Mouse (Mus musculus) heart, adult 8-10 months (tissue): ENCODE measurements around the gene Olfr1234. TPM values are rescaled to one million over a fixed set of nuclear protein-coding genes. Genes with fewer than 3 reads are reported as not detected.

ENCODE experiments used
- DNase-seq: peaks from one replicate; pipeline ENCODE4 v3.0.0; 2022; ENCODE audit warnings: low spot score
- total RNA-seq, 4 experiments: library from RNA; stranded (reverse); gene quantifications; 2 replicates each; pipeline ENCODE4 v1.2.4; 2022

The Olfr1234 gene
- not detected for total RNA-seq

DNA sequence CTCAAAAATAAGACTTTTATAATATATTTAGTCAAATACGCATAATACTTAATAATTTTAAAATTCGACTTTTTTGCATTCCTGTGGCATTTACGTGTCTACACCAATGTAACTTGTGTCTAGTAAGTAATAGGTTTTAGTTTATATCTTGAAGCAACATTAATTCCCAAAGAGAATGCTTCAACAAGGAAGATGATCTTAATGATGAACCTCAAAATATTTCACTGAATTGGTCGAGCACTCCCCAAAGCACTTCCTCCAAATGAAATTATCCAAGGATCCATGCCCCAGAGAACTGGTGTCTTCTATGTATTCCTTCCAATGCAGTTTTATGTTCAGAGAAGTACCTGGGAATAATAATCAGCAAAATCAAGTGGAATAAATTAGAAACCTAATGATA lies at the start of gene Olfr1234:
Gene Olfr1234, minus strand, starts transcription at position 101 of the 400 bp plus-strand sequence.
- DNase-seq = no peak

DNA sequence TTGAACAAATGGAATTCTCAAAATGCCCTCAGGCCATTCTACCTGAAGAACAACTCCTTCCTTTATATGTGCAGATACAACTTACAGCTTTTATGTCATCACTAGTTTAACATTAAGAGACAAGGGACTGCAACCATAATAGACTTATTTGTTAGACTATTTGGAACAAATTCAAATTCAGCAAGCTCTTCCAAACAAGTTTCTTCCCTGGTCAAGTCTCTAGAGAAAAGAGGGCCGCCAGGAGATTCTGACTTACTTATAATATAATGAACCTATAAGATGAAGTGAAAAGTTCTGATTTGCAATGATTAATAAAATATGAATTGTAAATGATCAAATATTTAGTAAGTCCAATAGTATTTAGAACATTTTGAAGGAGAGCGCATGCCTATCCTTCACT lies 44.9 kb upstream of the Olfr1234 start, which contains the start of gene Olfr1238:
Gene Olfr1238, minus strand, starts transcription at position 101 of the 400 bp plus-strand sequence.
- no peak for DNase-seq

DNA sequence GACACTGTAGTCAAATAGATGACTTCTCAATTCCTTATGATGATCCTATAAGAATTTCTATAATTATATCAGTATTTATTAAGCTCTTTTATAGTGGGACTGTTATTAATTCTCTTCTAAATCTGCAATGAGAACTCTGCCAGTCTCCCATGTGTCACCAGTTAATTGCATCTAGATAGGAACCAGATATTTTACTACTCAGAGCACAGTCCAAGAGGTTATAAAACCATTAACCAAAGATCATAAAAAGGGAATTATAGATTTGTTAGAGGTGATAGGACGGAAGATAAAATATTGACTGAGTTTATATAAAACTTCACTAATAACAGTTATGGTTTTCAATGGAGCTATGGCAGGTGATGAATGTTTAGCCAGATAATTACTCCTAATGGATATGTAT lies 36.2 kb upstream of the Olfr1234 start:
- no peak for DNase-seq

DNA sequence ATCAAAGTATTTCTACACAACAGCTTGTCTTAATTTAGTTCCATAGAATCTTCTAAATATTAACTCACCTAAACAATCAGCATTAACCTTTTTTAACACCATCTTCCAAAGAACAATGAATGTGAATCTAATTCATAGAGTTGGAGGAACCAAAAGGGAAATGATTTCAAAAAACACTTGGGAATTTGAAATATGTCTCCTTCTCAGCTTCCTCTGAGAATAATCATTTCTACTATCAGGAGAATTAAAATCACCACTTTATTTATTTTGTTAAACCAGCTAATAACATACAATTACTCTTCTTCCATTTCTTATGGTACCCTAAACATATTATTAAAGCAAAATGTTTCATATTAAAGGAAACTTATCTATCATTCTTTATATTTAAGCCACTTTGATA lies 22.4 kb downstream of the Olfr1234 start, which contains the start of gene Olfr1233:
Gene Olfr1233, minus strand, starts transcription at position 101 of the 400 bp plus-strand sequence.
- DNase-seq = no peak

DNA sequence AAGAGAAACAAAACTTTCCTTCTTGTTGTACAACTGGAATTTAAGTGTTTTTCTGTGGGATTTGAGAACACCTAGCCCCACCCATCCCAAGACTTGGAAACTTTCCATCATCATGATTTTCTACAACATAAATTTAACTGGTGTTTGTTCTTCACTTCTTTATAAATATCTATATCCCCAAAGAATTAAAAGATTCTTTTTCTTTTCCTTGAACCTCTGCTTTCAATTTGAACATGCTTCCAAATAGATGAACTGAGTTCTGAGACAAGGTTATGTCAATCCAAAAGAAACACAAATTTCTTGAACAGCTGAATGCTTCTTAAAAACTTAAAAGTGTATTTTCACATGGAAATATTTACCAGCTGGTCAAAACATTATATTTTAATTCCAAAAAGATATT lies 35.1 kb downstream of the Olfr1234 start, which contains the start of gene Olfr1232:
Gene Olfr1232, minus strand, starts transcription at position 101 of the 400 bp plus-strand sequence.
- no peak for DNase-seq

Other genes with a start within 250 kb of the Olfr1234 start
- gene Olfr1221, start 247.6 kb downstream of the Olfr1234 start, total RNA-seq = not detected
- not detected for gene Olfr1222, start 231.8 kb downstream of the Olfr1234 start, total RNA-seq
- gene Olfr1223, start 213.3 kb downstream of the Olfr1234 start, total RNA-seq = not detected
- gene Olfr1224-ps1, start 200.8 kb downstream of the Olfr1234 start, total RNA-seq = not detected
- not detected for gene Olfr1225, start 190.2 kb downstream of the Olfr1234 start, total RNA-seq
- not detected for gene Olfr1226, start 164.8 kb downstream of the Olfr1234 start, total RNA-seq
- gene Olfr1228, start 110.8 kb downstream of the Olfr1234 start, total RNA-seq = not detected
- not detected for gene Olfr1229, start 76.9 kb downstream of the Olfr1234 start, total RNA-seq
- gene Olfr1230, start 67.6 kb downstream of the Olfr1234 start, total RNA-seq = not detected
- gene Olfr1231, start 57.8 kb downstream of the Olfr1234 start, total RNA-seq = not detected
- gene Olfr1232, start 35.2 kb downstream of the Olfr1234 start, total RNA-seq = not detected
- gene Olfr1233, start 22.5 kb downstream of the Olfr1234 start, total RNA-seq = not detected
- gene Olfr1238, start 44.8 kb upstream of the Olfr1234 start, total RNA-seq = not detected
- not detected for gene Olfr1239, start 55.5 kb upstream of the Olfr1234 start, total RNA-seq
- gene Olfr1240, start 78.1 kb upstream of the Olfr1234 start, total RNA-seq = not detected
- gene Olfr1241, start 122.3 kb upstream of the Olfr1234 start, total RNA-seq = not detected
- not detected for gene Olfr1242, start 133.5 kb upstream of the Olfr1234 start, total RNA-seq
- gene Olfr1243, start 166.6 kb upstream of the Olfr1234 start, total RNA-seq = not detected
- not detected for gene Olfr1245, start 213.6 kb upstream of the Olfr1234 start, total RNA-seq
- gene Olfr1246, start 228.3 kb upstream of the Olfr1234 start, total RNA-seq = not detected
- gene Olfr1247, start 249.3 kb upstream of the Olfr1234 start, total RNA-seq = not detected